Mouse (Mus musculus) bone marrow, adult 2 months (tissue): Measurements from ENCODE around the gene 1810055G02Rik. TPM values are rescaled to one million over a fixed set of nuclear protein-coding genes. Genes with fewer than 3 reads are reported as not detected.
A peak's percentile ranks its signal among the peaks of the same experiment; 100 is the strongest.

Source experiments
- H3K27ac ChIP-seq: fragments of 200-500 bp; 2 replicates; pipeline ENCODE4 v1.5.1; 2012; ENCODE audit warnings: low read depth, mild to moderate bottlenecking, control low read depth, inconsistent platforms, low read length; ENCODE audit not compliant: control insufficient read depth, poor library complexity, insufficient read depth
- H3K4me1 ChIP-seq: fragments of 200-500 bp; 2 replicates; pipeline ENCODE4 v1.6.1; 2011; ENCODE audit warnings: low read length; ENCODE audit not compliant: control insufficient read depth, insufficient read depth
- H3K4me3 ChIP-seq: fragments of 200-500 bp; replicated peaks from 2 replicates; pipeline ENCODE3; 2011; ENCODE audit warnings: mild to moderate bottlenecking, low read depth, low read length, control low read depth; ENCODE audit not compliant: control insufficient read depth
- CTCF ChIP-seq: fragments of 200-500 bp; IDR thresholded peaks from 2 replicates; pipeline ENCODE4 v1.5.1; 2011; ENCODE audit warnings: low read length, control low read depth; ENCODE audit not compliant: control insufficient read depth, insufficient read depth
- POLR2A ChIP-seq: fragments of 200-500 bp; IDR thresholded peaks from 2 replicates; pipeline ENCODE4 v1.6.1; 2011; ENCODE audit warnings: low read depth, mild to moderate bottlenecking, control low read depth, low read length, borderline replicate concordance; ENCODE audit not compliant: control insufficient read depth
- WGBS: fragments of 180-500 bp; shearing (Covaris S2); methylation state at CpG from one replicate; pipeline ENCODE4 v1.1.7; 2018; 5-methylcytosine and 5-hydroxymethylcytosine counted together
- polyA plus RNA-seq: library from polyadenylated mRNA; stranded (reverse); fragments of >200 nt; gene quantifications from 2 replicates; pipeline ENCODE4 v1.2.4, GENCODE M21; 2011; ENCODE audit warnings: low replicate concordance; ENCODE audit not compliant: missing spikeins, insufficient read depth, insufficient read length

Gene 1810055G02Rik
- polyA plus RNA-seq, 1 experiment: 6.0 TPM

DNA sequence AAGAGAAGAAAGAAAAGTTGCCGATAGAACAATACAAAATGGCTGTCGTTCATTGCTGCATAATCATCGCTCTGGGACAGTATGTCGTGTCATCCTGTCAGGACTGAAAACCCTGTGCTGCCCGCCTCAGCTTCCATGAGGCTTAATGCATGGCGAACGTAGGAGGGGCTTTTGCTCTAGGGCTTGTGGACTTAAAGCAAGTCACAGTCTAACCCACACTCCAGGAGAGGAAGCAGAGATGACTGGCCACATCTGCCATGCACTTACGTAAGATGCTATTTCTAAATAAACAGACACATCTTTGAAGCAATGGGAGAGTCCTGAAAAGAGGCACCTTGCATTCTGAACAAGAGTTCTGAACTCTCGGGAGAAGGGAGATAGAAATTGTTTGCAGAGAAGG is 15.1 kb downstream of the 1810055G02Rik start:
- TF ChIP-seq CTCF: no peak
- TF ChIP-seq POLR2A: no peak
- H3K4me3 ChIP-seq: no peak overlapping the region
- H3K4me1 ChIP-seq: peaks cover 1% of the 10 kb centered on the region
- H3K27ac ChIP-seq: peak overlapping the region; percentile 49
- 47% methylated on average over 9 of the region's 9 CpGs for WGBS

GRCm38 (mm10) chr19:3723904-3724303 is 15.8 kb downstream of the 1810055G02Rik start:
- no peak overlapping the region for H3K4me3 ChIP-seq
- H3K4me1 ChIP-seq: peaks cover 1% of the 10 kb centered on the region
- 77% methylated on average over 4 of the region's 4 CpGs for WGBS
- no peak overlapping the region for H3K27ac ChIP-seq
- TF ChIP-seq POLR2A: no peak
- peak; percentile 44; the same call in 1 of the 2 replicates for TF ChIP-seq CTCF

- no peak overlapping the region for H3K4me3 ChIP-seq
- 0% methylated on average over 1 of the region's 1 CpGs for WGBS
- H3K27ac ChIP-seq: no peak overlapping the region
- TF ChIP-seq POLR2A (no peak), CTCF (peak; percentile 45)
- no peaks in the 10 kb centered on the region; the same call in 1 of the 2 replicates for H3K4me1 ChIP-seq
Observed at GRCm38 (mm10) chr19:3724779-3725178, 16.7 kb downstream of the 1810055G02Rik start.

DNA sequence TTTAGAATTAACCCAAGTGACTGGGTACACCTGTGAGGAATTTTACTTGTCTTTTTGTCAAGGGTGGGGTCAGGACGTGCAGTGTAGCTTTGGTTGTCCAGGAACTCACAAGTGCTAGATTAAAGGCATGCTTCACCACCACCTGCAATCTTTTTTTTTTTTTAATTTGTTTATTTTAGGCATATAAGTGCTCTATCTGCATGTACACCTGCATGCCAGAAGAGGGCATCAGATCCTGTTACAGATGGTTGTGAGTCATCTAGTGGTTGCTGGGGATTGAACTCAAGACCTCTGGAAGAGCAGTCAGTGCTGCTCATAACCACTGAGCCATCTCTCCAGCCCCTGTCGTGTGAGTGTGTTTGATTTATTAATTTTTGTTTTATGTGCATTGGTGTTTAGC is 20.8 kb downstream of the 1810055G02Rik start:
- WGBS: 57% methylated on average over 2 of the region's 2 CpGs

GRCm38 (mm10) chr19:3730781-3731646 is 22.9 kb downstream of the 1810055G02Rik start:
- H3K4me3 ChIP-seq: no peak overlapping the region
- TF ChIP-seq POLR2A (no peak), CTCF (no peak)
- WGBS: 53% methylated on average over 7 of the region's 7 CpGs
- H3K4me1 ChIP-seq: no peaks in the 10 kb centered on the region
- no peak overlapping the region for H3K27ac ChIP-seq

More for the DNA sequence above, 20.8 kb downstream of the 1810055G02Rik start:
- no peaks in the 10 kb centered on the region for H3K4me1 ChIP-seq
- no peak overlapping the region for H3K27ac ChIP-seq
- no peak overlapping the region for H3K4me3 ChIP-seq
- no peak for TF ChIP-seq POLR2A
- TF ChIP-seq CTCF: no peak

DNA sequence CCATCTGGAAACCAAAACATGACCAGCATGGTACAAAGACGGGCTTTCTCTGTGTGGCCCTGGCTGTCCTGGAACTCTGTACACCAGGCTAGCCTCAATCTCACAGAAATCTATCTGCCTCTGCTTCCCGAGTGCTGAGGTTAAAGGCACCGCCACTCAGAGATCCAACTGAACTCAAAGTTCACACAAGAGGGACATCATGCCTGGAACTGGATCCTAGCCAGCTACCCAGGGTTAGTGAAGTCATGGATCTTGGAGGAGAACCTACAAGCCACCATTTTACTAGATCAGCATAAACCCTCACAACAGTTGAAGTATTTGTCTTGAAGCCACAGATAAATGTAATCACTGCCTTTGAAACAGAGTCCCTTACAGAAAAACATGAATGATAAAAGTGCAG is 27.9 kb downstream of the 1810055G02Rik start:
- H3K4me1 ChIP-seq: no peaks in the 10 kb centered on the region
- no peak overlapping the region for H3K27ac ChIP-seq
- no peak for TF ChIP-seq POLR2A
- TF ChIP-seq CTCF: no peak
- WGBS: 78% methylated on average over 3 of the region's 3 CpGs
- H3K4me3 ChIP-seq: no peak overlapping the region

DNA sequence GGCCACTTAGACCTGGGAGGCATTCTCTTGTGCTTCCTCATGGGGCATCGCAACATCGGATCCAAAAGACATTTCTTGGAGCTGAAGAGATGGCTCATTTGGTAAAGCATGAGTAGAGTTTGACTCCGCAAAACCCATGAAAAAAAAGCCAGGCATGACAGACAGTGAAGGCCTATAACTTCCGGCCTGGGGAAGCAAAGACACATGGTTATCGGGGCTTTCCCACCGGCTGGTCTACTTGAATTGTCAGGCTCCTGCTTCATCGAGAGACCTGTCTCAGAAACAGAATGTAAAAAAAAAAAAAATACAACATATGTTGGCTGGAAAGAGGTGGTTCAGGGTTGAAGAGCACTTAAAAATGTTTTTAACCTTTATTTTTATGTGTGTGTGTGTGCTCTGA is 31.6 kb downstream of the 1810055G02Rik start:
- Histone ChIP-seq H3K4me3 (no peak overlapping the region), H3K27ac (no peak overlapping the region), H3K4me1 (no peaks in the 10 kb centered on the region; the same call in 1 of the 2 replicates)
- WGBS: 79% methylated on average over 7 of the region's 7 CpGs
- TF ChIP-seq POLR2A (no peak), CTCF (no peak)

- Histone ChIP-seq H3K4me3 (no peak overlapping the region), H3K27ac (no peak overlapping the region), H3K4me1 (no peaks in the 10 kb centered on the region; the same call in 1 of the 2 replicates)
- WGBS: 78% methylated on average over 4 of the region's 4 CpGs
- no peak for TF ChIP-seq POLR2A
- no peak for TF ChIP-seq CTCF
Observed at GRCm38 (mm10) chr19:3742716-3743115, 34.6 kb downstream of the 1810055G02Rik start.

GRCm38 (mm10) chr19:3743362-3743761 is 35.3 kb downstream of the 1810055G02Rik start:
- 87% methylated on average over 7 of the region's 7 CpGs for WGBS
- Histone ChIP-seq H3K4me3 (no peak overlapping the region), H3K27ac (no peak overlapping the region), H3K4me1 (no peaks in the 10 kb centered on the region; the same call in 1 of the 2 replicates)
- TF ChIP-seq CTCF (no peak), POLR2A (no peak)
